Mouse (Mus musculus) hindbrain, postnatal 0 days (tissue): ENCODE data around the gene Slc17a5. TPM values are rescaled to one million over a fixed set of nuclear protein-coding genes. Genes with fewer than 3 reads are reported as not detected.
A peak's percentile ranks its signal among the peaks of the same experiment; 100 is the strongest.
"Not testable (repeated sequence)": the region's sequence is repeated elsewhere in the genome, so short reads cannot be mapped to it uniquely, and the experiment has no call there.

ENCODE experiments used
- ATAC-seq: fragments of 200-750 bp; cut with Nextera tagmentation; 2 replicates; pipeline ENCODE4 v1.8.0; 2017; ENCODE audit warnings: mild to moderate bottlenecking, moderate TSS enrichment, moderate library complexity
- DNase-seq: peaks from one replicate; pipeline ENCODE4 v3.0.0-alpha.2; 2015; ENCODE audit warnings: low spot score
- H3K27ac ChIP-seq: fragments of 300-500 bp; sonication (generic); 2 replicates; pipeline ENCODE4 v1.5.1; 2014; ENCODE audit warnings: mild to moderate bottlenecking
- H3K27me3 ChIP-seq: fragments of 300-500 bp; sonication (generic); 2 replicates; pipeline ENCODE4 v1.6.1; 2014; ENCODE audit warnings: low read length, mixed read lengths; ENCODE audit not compliant: insufficient read depth
- H3K36me3 ChIP-seq: fragments of 300-500 bp; sonication (generic); 2 replicates; pipeline ENCODE4 v1.6.1; 2014; ENCODE audit warnings: low read length, mixed read lengths; ENCODE audit not compliant: insufficient read depth
- H3K4me1 ChIP-seq: fragments of 300-500 bp; sonication (generic); 2 replicates; pipeline ENCODE4 v1.6.1; 2014; ENCODE audit warnings: antibody characterized with exemption, low read length, mixed read lengths; ENCODE audit not compliant: insufficient read depth
- H3K4me2 ChIP-seq: fragments of 300-500 bp; sonication (generic); 2 replicates; pipeline ENCODE4 v1.6.1; 2014; ENCODE audit warnings: low read depth, mild to moderate bottlenecking, low read length, moderate library complexity, mixed read lengths
- H3K4me3 ChIP-seq: fragments of 300-500 bp; sonication (generic); 2 replicates; pipeline ENCODE4 v1.5.1; 2014; ENCODE audit warnings: low read length
- H3K9ac ChIP-seq: fragments of 300-500 bp; sonication (generic); replicated peaks from 2 replicates; pipeline ENCODE4 v1.6.1; 2014; ENCODE audit warnings: mild to moderate bottlenecking, low read length, moderate library complexity, mixed read lengths
- H3K9me3 ChIP-seq: fragments of 300-500 bp; sonication (generic); 2 replicates; pipeline ENCODE4 v1.6.1; 2016; ENCODE audit warnings: low read length, mixed read lengths
- CTCF ChIP-seq: IDR thresholded peaks from 2 replicates; pipeline ENCODE4 v1.5.1; 2016; ENCODE audit warnings: antibody characterized with exemption, control low read depth, low read depth
- WGBS: fragments of 180-500 bp; shearing (Covaris S2); extraction: QIAGEN DNeasy Blood & Tissue Kit; methylation state at CpG from one replicate; pipeline ENCODE4 v1.1.7; 2014; 5-methylcytosine and 5-hydroxymethylcytosine counted together
- polyA plus RNA-seq: library from polyadenylated mRNA; unstranded; fragments of >200 nt; fragmentation: Nextera tagmentation; extraction: Ambion mirVana; gene quantifications from 2 replicates; pipeline ENCODE4 v1.2.1, GENCODE M21; 2015
- total RNA-seq: library from RNA; depleted of rRNA; stranded (reverse); fragments of >200 nt; gene quantifications from 2 replicates; pipeline ENCODE4 v1.2.3, GENCODE M21; 2014

The Slc17a5 gene
- total and polyA plus RNA-seq, 2 experiments from 2014 or later, result 9.9 to 16.6 TPM

GRCm38 (mm10) chr9:78520127-78520779 is 67.6 kb downstream of the Slc17a5 start:
- 0 out of 2 replicates have a peak, but pooled peaks cover 9% of the 10 kb centered on the region for H3K4me1 ChIP-seq
- peak overlapping the region; percentile 42; the same call in 1 of the 2 replicates for H3K9ac ChIP-seq
- peak overlapping the region; percentile 83 for H3K27ac ChIP-seq
- DNase-seq, result peak; percentile 79
- peak overlapping the region; percentile 36 for H3K4me3 ChIP-seq
- TF ChIP-seq CTCF, result no peak
- peak overlapping the region; percentile 77 for H3K4me2 ChIP-seq
- H3K36me3 ChIP-seq, result no peaks in the 10 kb centered on the region
- no peaks in the 10 kb centered on the region for H3K27me3 ChIP-seq
- H3K9me3 ChIP-seq, result no peaks in the 10 kb centered on the region
- ATAC-seq, result peak; percentile 84
- WGBS, result 3% methylated on average over 15 of the region's 15 CpGs

GRCm38 (mm10) chr9:78517237-78517636 is 70.6 kb downstream of the Slc17a5 start:
- H3K4me1 ChIP-seq, H3K36me3 ChIP-seq, H3K4me3 ChIP-seq, ATAC-seq, H3K9ac ChIP-seq, DNase-seq, H3K4me2 ChIP-seq, H3K27ac ChIP-seq, H3K27me3 ChIP-seq, H3K9me3 ChIP-seq: not testable (repeated sequence)
- 74% methylated on average over 3 of the region's 3 CpGs for WGBS

- 75% methylated on average over 3 of the region's 3 CpGs for WGBS
- DNase-seq, result no peak
- H3K9me3 ChIP-seq, result no peaks in the 10 kb centered on the region
- no peak overlapping the region for H3K4me3 ChIP-seq
- no peak overlapping the region for H3K9ac ChIP-seq
- no peak for TF ChIP-seq CTCF
- 0 out of 2 replicates have a peak, but pooled peaks cover 8% of the 10 kb centered on the region for H3K4me1 ChIP-seq
- H3K27me3 ChIP-seq, result no peaks in the 10 kb centered on the region
- ATAC-seq, result no peak
- H3K4me2 ChIP-seq, result no peak overlapping the region
- no peaks in the 10 kb centered on the region for H3K36me3 ChIP-seq
- no peak overlapping the region for H3K27ac ChIP-seq
These were observed 71.7 kb downstream of the Slc17a5 start for GRCm38 (mm10) chr9:78516125-78516524.

- Histone ChIP-seq H3K4me2 (no peak overlapping the region), H3K4me3 (no peak overlapping the region), H3K9ac (no peak overlapping the region), H3K36me3 (no peaks in the 10 kb centered on the region), H3K9me3 (no peaks in the 10 kb centered on the region), H3K27ac (no peak overlapping the region), H3K4me1 (no peaks in the 10 kb centered on the region), H3K27me3 (no peaks in the 10 kb centered on the region)
- ATAC-seq (no peak), DNase-seq (no peak)
- TF ChIP-seq CTCF, result no peak
- 78% methylated on average over 4 of the region's 4 CpGs for WGBS
These were observed 73.2 kb downstream of the Slc17a5 start for GRCm38 (mm10) chr9:78514681-78515080.

- WGBS, result 78% methylated on average over 6 of the region's 6 CpGs
- TF ChIP-seq CTCF, result no peak
- Histone ChIP-seq H3K27me3 (no peaks in the 10 kb centered on the region), H3K4me3 (no peak overlapping the region), H3K9ac (no peak overlapping the region), H3K9me3 (no peaks in the 10 kb centered on the region), H3K27ac (no peak overlapping the region), H3K4me2 (no peak overlapping the region), H3K36me3 (no peaks in the 10 kb centered on the region), H3K4me1 (no peaks in the 10 kb centered on the region)
- no peak for ATAC-seq
- DNase-seq, result no peak
These were observed 73.9 kb downstream of the Slc17a5 start for GRCm38 (mm10) chr9:78513776-78514500.

- Histone ChIP-seq H3K4me3 (no peak overlapping the region), H3K27ac (no peak overlapping the region), H3K27me3 (no peaks in the 10 kb centered on the region), H3K9ac (no peak overlapping the region), H3K4me2 (no peak overlapping the region), H3K9me3 (no peaks in the 10 kb centered on the region), H3K36me3 (no peaks in the 10 kb centered on the region), H3K4me1 (no peaks in the 10 kb centered on the region)
- DNase-seq, result no peak
- ATAC-seq, result no peak
- TF ChIP-seq CTCF, result no peak
- WGBS, result 95% methylated on average over 5 of the region's 5 CpGs
These were observed 76.1 kb downstream of the Slc17a5 start for GRCm38 (mm10) chr9:78511705-78512104.
